Mouse (Mus musculus): ENCODE measurements around the gene Cish. TPM values are rescaled to one million over a fixed set of nuclear protein-coding genes. Genes with fewer than 3 reads are reported as not detected.

Gene Cish
- polyA plus RNA-seq, 1 experiment: 0.64 TPM

- Histone ChIP-seq H3K4me3 (no peak overlapping the region), H3K79me2 (ENCODE audit: control insufficient read depth, insufficient read depth) (no peaks in the 10 kb centered on the region), H3ac (ENCODE audit: control insufficient read depth, insufficient read length) (no peak overlapping the region), H3K27me3 (ENCODE audit: control insufficient read depth, insufficient read depth, insufficient read length) (no peaks in the 10 kb centered on the region), H3K4me2 (ENCODE audit: low read depth) (no peak overlapping the region), H3K36me3 (ENCODE audit: control insufficient read depth, insufficient read depth) (no peaks in the 10 kb centered on the region)
- TF ChIP-seq MYOD1 (IDR thresholded peaks at IDR 0.05; ENCODE audit: control insufficient read depth in 1 of 3, insufficient read length in 2 of 3, low read depth in 2 of 3) (no peak), MYOG (IDR thresholded peaks at IDR 0.05; ENCODE audit: control insufficient read depth in 1 of 3, insufficient read depth in 1 of 3, insufficient read length in 2 of 3, low read depth in 2 of 3) (no peak), POLR2AphosphoS2 (IDR thresholded peaks at IDR 0.05; ENCODE audit: insufficient read length, low read depth) (no peak), CEBPB (IDR thresholded peaks at IDR 0.05; ENCODE audit: insufficient read depth, poor library complexity, severe bottlenecking) (no peak), E2F4 (IDR thresholded peaks at IDR 0.05; ENCODE audit: insufficient read depth) (no peak), REST (IDR thresholded peaks at IDR 0.05; ENCODE audit: insufficient read depth, insufficient read length) (no peak), TCF12 (IDR thresholded peaks at IDR 0.05; ENCODE audit: insufficient read depth, poor library complexity, severe bottlenecking) (no peak), MAX (IDR thresholded peaks at IDR 0.05; ENCODE audit: low read depth) (no peak), POLR2A (IDR thresholded peaks at IDR 0.05; ENCODE audit: insufficient read length, low read depth) (no peak), TCF3 (IDR thresholded peaks at IDR 0.05; ENCODE audit: insufficient read length, low read depth) (no peak), USF1 (IDR thresholded peaks at IDR 0.05; ENCODE audit: low read depth) (no peak), SRF (IDR thresholded peaks at IDR 0.05; ENCODE audit: control insufficient read depth, insufficient read length, low read depth) (no peak)
These were observed 13.3 kb downstream of the Cish start for GRCm38 (mm10) chr9:107309171-107309570.

- TF ChIP-seq TCF12 (IDR thresholded peaks at IDR 0.05; ENCODE audit: insufficient read depth, poor library complexity, severe bottlenecking): no peak
- TF ChIP-seq TCF3 (IDR thresholded peaks at IDR 0.05; ENCODE audit: insufficient read length, low read depth): no peak
- TF ChIP-seq REST (IDR thresholded peaks at IDR 0.05; ENCODE audit: insufficient read depth, insufficient read length): no peak
- no peak for TF ChIP-seq SRF (IDR thresholded peaks at IDR 0.05; ENCODE audit: control insufficient read depth, insufficient read length, low read depth)
- no peak for TF ChIP-seq MAX (IDR thresholded peaks at IDR 0.05; ENCODE audit: low read depth)
- no peak for TF ChIP-seq MYOD1 (IDR thresholded peaks at IDR 0.05; ENCODE audit: control insufficient read depth in 1 of 3, insufficient read length in 2 of 3, low read depth in 2 of 3)
- no peak for TF ChIP-seq MYOG (IDR thresholded peaks at IDR 0.05; ENCODE audit: control insufficient read depth in 1 of 3, insufficient read depth in 1 of 3, insufficient read length in 2 of 3, low read depth in 2 of 3)
- TF ChIP-seq POLR2A (IDR thresholded peaks at IDR 0.05; ENCODE audit: insufficient read length, low read depth): no peak
- no peak for TF ChIP-seq E2F4 (IDR thresholded peaks at IDR 0.05; ENCODE audit: insufficient read depth)
- no peak for TF ChIP-seq CEBPB (IDR thresholded peaks at IDR 0.05; ENCODE audit: insufficient read depth, poor library complexity, severe bottlenecking)
These were observed 13.8 kb downstream of the Cish start for GRCm38 (mm10) chr9:107309600-107309999.

GRCm38 (mm10) chr9:107312811-107313584 lies 17.2 kb downstream of the Cish start:
- Histone ChIP-seq H3K4me2 (ENCODE audit: low read depth) (no peak overlapping the region), H3ac (ENCODE audit: control insufficient read depth, insufficient read length) (no peak overlapping the region), H3K27me3 (ENCODE audit: control insufficient read depth, insufficient read depth, insufficient read length) (peaks cover 12% of the 10 kb centered on the region), H3K79me2 (ENCODE audit: control insufficient read depth, insufficient read depth) (no peaks in the 10 kb centered on the region), H3K36me3 (ENCODE audit: control insufficient read depth, insufficient read depth) (no peaks in the 10 kb centered on the region), H3K4me3 (no peak overlapping the region)
- TF ChIP-seq MAX (IDR thresholded peaks at IDR 0.05; ENCODE audit: low read depth): no peak
- no peak for TF ChIP-seq E2F4 (IDR thresholded peaks at IDR 0.05; ENCODE audit: insufficient read depth)
- TF ChIP-seq POLR2AphosphoS2 (IDR thresholded peaks at IDR 0.05; ENCODE audit: insufficient read length, low read depth): no peak
- TF ChIP-seq TCF12 (IDR thresholded peaks at IDR 0.05; ENCODE audit: insufficient read depth, poor library complexity, severe bottlenecking): no peak
- no peak for TF ChIP-seq CEBPB (IDR thresholded peaks at IDR 0.05; ENCODE audit: insufficient read depth, poor library complexity, severe bottlenecking)
- TF ChIP-seq REST (IDR thresholded peaks at IDR 0.05; ENCODE audit: insufficient read depth, insufficient read length): no peak
- TF ChIP-seq USF1 (IDR thresholded peaks at IDR 0.05; ENCODE audit: low read depth): no peak
- no peak for TF ChIP-seq SRF (IDR thresholded peaks at IDR 0.05; ENCODE audit: control insufficient read depth, insufficient read length, low read depth)
- TF ChIP-seq TCF3 (IDR thresholded peaks at IDR 0.05; ENCODE audit: insufficient read length, low read depth): no peak
- TF ChIP-seq POLR2A (IDR thresholded peaks at IDR 0.05; ENCODE audit: insufficient read length, low read depth): no peak
- no peak for TF ChIP-seq MYOD1 (IDR thresholded peaks at IDR 0.05; ENCODE audit: control insufficient read depth in 1 of 3, insufficient read length in 2 of 3, low read depth in 2 of 3)
- TF ChIP-seq MYOG (IDR thresholded peaks at IDR 0.05; ENCODE audit: control insufficient read depth in 1 of 3, insufficient read depth in 1 of 3, insufficient read length in 2 of 3, low read depth in 2 of 3): no peak

More at GRCm38 (mm10) chr9:107309600-107309999, 13.8 kb downstream of the Cish start:
- no peak overlapping the region for H3K4me3 ChIP-seq
- no peak overlapping the region for H3K4me2 ChIP-seq (ENCODE audit: low read depth)
- H3K79me2 ChIP-seq (ENCODE audit: control insufficient read depth, insufficient read depth): no peaks in the 10 kb centered on the region
- no peaks in the 10 kb centered on the region for H3K36me3 ChIP-seq (ENCODE audit: control insufficient read depth, insufficient read depth)
- peaks cover 3% of the 10 kb centered on the region for H3K27me3 ChIP-seq (ENCODE audit: control insufficient read depth, insufficient read depth, insufficient read length)
- no peak overlapping the region for H3ac ChIP-seq (ENCODE audit: control insufficient read depth, insufficient read length)

- no peak overlapping the region for H3ac ChIP-seq (ENCODE audit: control insufficient read depth, insufficient read length)
- no peak overlapping the region for H3K4me2 ChIP-seq (ENCODE audit: low read depth)
- peaks cover 12% of the 10 kb centered on the region for H3K27me3 ChIP-seq (ENCODE audit: control insufficient read depth, insufficient read depth, insufficient read length)
- no peak overlapping the region for H3K4me3 ChIP-seq
- H3K36me3 ChIP-seq (ENCODE audit: control insufficient read depth, insufficient read depth): no peaks in the 10 kb centered on the region
- no peak for TF ChIP-seq POLR2A (IDR thresholded peaks at IDR 0.05; ENCODE audit: insufficient read length, low read depth)
- TF ChIP-seq CEBPB (IDR thresholded peaks at IDR 0.05; ENCODE audit: insufficient read depth, poor library complexity, severe bottlenecking): no peak
- no peak for TF ChIP-seq REST (IDR thresholded peaks at IDR 0.05; ENCODE audit: insufficient read depth, insufficient read length)
- TF ChIP-seq MAX (IDR thresholded peaks at IDR 0.05; ENCODE audit: low read depth): no peak
- TF ChIP-seq MYOD1 (IDR thresholded peaks at IDR 0.05; ENCODE audit: control insufficient read depth in 1 of 3, insufficient read length in 2 of 3, low read depth in 2 of 3): no peak
- TF ChIP-seq TCF12 (IDR thresholded peaks at IDR 0.05; ENCODE audit: insufficient read depth, poor library complexity, severe bottlenecking): no peak
- no peak for TF ChIP-seq TCF3 (IDR thresholded peaks at IDR 0.05; ENCODE audit: insufficient read length, low read depth)
- no peak for TF ChIP-seq POLR2AphosphoS2 (IDR thresholded peaks at IDR 0.05; ENCODE audit: insufficient read length, low read depth)
- no peaks in the 10 kb centered on the region for H3K79me2 ChIP-seq (ENCODE audit: control insufficient read depth, insufficient read depth)
These were observed 18.1 kb downstream of the Cish start for GRCm38 (mm10) chr9:107313926-107314325.

Data from myocyte (in vitro differentiated cells).